Mouse (Mus musculus): ENCODE measurements around the gene Bhmt. TPM values are rescaled to one million over a fixed set of nuclear protein-coding genes. Genes with fewer than 3 reads are reported as not detected.

The Bhmt gene
- polyA plus RNA-seq, 1 experiment, result 26.4 TPM

- 88% methylated on average over 5 of the region's 5 CpGs for WGBS
- no peaks in the 10 kb centered on the region for H3K27me3 ChIP-seq (replicated peaks; ENCODE audit: control insufficient read depth, insufficient read depth, low read length)
- no peak for DNase-seq
- no peaks in the 10 kb centered on the region for H3K4me1 ChIP-seq (ENCODE audit: control insufficient read depth, insufficient read depth, low read length)
- H3K4me3 ChIP-seq (ENCODE audit: insufficient read depth, low read depth, low read length), result no peak overlapping the region
- TF ChIP-seq POLR2A (IDR thresholded peaks at IDR 0.05; ENCODE audit: low read depth, low read length) (no peak), CTCF (conservative IDR thresholded peaks at IDR 0.05; ENCODE audit: insufficient read depth, insufficient read length, low read depth, low read length) (no peak)
- H3K27ac ChIP-seq (ENCODE audit: insufficient read depth, low read depth, low read length), result no peak overlapping the region
- no peaks in the 10 kb centered on the region for H3K36me3 ChIP-seq (ENCODE audit: control insufficient read depth, insufficient read depth, low read length)
Measured at GRCm38 (mm10) chr13:93580431-93580830, 57.3 kb downstream of the Bhmt start.

DNA sequence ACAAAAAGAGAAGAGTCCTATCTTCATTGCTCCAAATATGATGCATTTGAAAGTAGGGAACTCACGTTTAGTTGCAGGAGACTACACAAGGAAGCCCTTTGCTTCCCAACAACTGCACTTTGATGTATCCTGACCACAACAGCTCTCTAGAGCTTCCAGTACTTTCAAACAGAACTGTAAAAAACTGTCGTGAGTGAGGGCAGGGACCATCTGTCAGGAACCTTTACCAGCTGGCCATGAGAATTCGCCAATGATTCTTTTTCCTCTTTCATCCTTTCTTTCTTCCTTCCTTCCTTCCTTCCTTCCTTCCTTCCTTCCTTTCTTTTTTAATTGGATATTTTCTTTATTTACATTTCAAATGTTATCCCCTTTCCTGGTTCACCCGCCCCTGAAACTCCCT lies 68.1 kb downstream of the Bhmt start:
- WGBS, result 69% methylated on average over 4 of the region's 4 CpGs
- Histone ChIP-seq H3K4me1 (ENCODE audit: control insufficient read depth, insufficient read depth, low read length) (no peaks in the 10 kb centered on the region), H3K4me3 (ENCODE audit: insufficient read depth, low read depth, low read length) (no peak overlapping the region), H3K27ac (ENCODE audit: insufficient read depth, low read depth, low read length) (no peak overlapping the region), H3K36me3 (ENCODE audit: control insufficient read depth, insufficient read depth, low read length) (no peaks in the 10 kb centered on the region), H3K27me3 (replicated peaks; ENCODE audit: control insufficient read depth, insufficient read depth, low read length) (no peaks in the 10 kb centered on the region)
- TF ChIP-seq CTCF (conservative IDR thresholded peaks at IDR 0.05; ENCODE audit: insufficient read depth, insufficient read length, low read depth, low read length) (no peak), POLR2A (IDR thresholded peaks at IDR 0.05; ENCODE audit: low read depth, low read length) (no peak)
- no peak for DNase-seq

Other genes starting within 250 kb of the Bhmt start
- gene Jmy, start 138.2 kb downstream of the Bhmt start, polyA plus RNA-seq (2012; rRNA removed), result 7.0 and 7.9 TPM in 2 replicates
- 48.9 and 54.5 TPM in 2 replicates for gene Bhmt2, start 36.3 kb upstream of the Bhmt start, polyA plus RNA-seq (2012; rRNA removed)
- gene Dmgdh, start 36.5 kb upstream of the Bhmt start, polyA plus RNA-seq (2012; rRNA removed), result 39.6 and 41.0 TPM in 2 replicates
- 114 and 117 TPM in 2 replicates for gene Arsb, start 133.7 kb upstream of the Bhmt start, polyA plus RNA-seq (2012; rRNA removed)